Mouse (Mus musculus) embryonic fibroblast, embryonic 13.5 days (primary cell): ENCODE results near the gene Prox1.

Experiments used
- CTCF ChIP-seq: IDR thresholded peaks from 2 replicates; pipeline ENCODE4 v1.5.1; 2011; ENCODE audit warnings: mild to moderate bottlenecking, control low read depth, low read length, moderate library complexity, borderline replicate concordance; ENCODE audit not compliant: insufficient read depth
- POLR2A ChIP-seq: IDR thresholded peaks from 2 replicates; pipeline ENCODE4 v1.6.1; 2011; ENCODE audit warnings: low read depth, mild to moderate bottlenecking, control low read depth, low read length, moderate library complexity

DNA sequence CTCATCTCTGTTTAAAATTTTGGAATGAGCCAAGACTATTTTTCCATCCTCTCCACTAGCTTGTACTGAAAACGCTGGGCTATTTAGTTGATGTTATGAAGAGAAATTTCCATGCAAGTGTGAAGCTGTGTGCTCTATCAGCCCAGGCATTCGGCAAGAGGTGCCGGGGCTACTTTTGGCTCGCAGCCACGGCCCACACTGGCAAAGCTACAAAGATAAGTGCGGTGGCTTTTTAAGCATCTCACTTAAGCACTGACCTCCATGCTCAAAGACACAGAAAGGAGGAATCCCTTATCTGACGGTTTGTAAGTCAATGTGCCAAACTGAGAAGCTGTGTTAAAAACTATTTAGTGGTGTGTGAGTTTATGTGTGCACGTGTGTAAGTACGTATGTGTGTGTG is 26.9 kb downstream of the Prox1 start:
- TF ChIP-seq CTCF (no peak), POLR2A (no peak)
